Comparison of ENCODE assay signal across 8 mouse cellular contexts in the genomic region with DNA sequence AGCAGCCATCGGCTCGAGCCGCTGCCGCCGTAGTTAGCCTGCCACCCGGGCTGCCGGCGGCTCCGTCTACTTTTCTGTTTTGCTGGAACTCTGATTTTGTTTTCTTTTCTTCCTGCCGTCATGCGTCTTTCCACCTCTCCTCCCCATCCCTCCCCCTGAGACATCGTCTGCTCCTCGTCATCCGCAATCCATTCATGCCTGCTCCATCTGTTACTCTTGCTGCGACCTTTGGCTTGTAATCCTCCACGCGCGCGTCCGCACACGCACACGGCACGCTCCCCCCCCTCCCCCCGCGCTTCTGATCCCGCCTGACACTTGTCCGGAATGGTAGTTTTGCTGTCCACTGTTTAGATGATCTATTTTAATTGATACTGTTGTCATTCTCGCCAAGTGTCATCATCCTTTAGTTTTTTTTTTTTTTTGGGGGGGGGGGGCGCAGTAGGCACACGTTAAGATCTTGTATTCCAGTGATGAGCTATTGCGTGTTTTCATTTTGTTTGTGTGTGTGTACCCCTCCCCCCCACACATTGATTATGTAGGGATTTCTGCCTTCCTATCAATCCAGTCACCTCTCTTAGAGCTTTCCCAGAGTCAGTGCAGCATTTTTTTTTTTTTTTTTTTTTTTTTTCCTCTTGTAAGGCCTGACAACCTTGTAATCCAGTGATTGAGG. TPM values are rescaled to one million over a fixed set of nuclear protein-coding genes. Genes with fewer than 3 reads are reported as not detected.
DNase-seq lines count a peak whose midpoint lies in the region; ATAC-seq and TF ChIP-seq lines count a peak whose summit lies in the region.

No protein-coding gene starts in this region.

- TF ChIP-seq EP300 in ES-Bruce4 (IDR thresholded peaks at IDR 0.05; ENCODE audit: insufficient read depth, low read depth, low read length) = no peak

- peaks cover 4% of the 10 kb centered on the region for H3K4me1 ChIP-seq in heart, embryonic 12.5 days (replicated peaks)
- no peaks in the 10 kb centered on the region for H3K4me1 ChIP-seq in ES-Bruce4 (ENCODE audit: control insufficient read depth, insufficient read depth, low read length)
- H3K4me1 ChIP-seq in embryonic facial prominence, embryonic 10.5 days = peaks cover 6% of the 10 kb centered on the region
- H3K4me1 ChIP-seq in intestine, embryonic 16.5 days (ENCODE audit: control insufficient read depth, insufficient read depth, low read length) = peaks cover 9% of the 10 kb centered on the region
- H3K4me1 ChIP-seq in midbrain, embryonic 13.5 days (replicated peaks) = peaks cover 17% of the 10 kb centered on the region

- peaks cover 25% of the 10 kb centered on the region for H3K36me3 ChIP-seq in heart, embryonic 12.5 days
- peaks cover 21% of the 10 kb centered on the region for H3K36me3 ChIP-seq in ES-Bruce4 (ENCODE audit: control insufficient read depth, insufficient read depth, low read length, poor library complexity, severe bottlenecking)
- peaks cover 41% of the 10 kb centered on the region for H3K36me3 ChIP-seq in embryonic facial prominence, embryonic 10.5 days (replicated peaks)
- H3K36me3 ChIP-seq in intestine, embryonic 16.5 days (ENCODE audit: control insufficient read depth, insufficient read depth, low read length) = 0 out of 2 replicates have a peak, but pooled peaks cover 3% of the 10 kb centered on the region
- peaks cover 26% of the 10 kb centered on the region for H3K36me3 ChIP-seq in midbrain, embryonic 13.5 days

- no peak for TF ChIP-seq POLR2A in ES-Bruce4 (IDR thresholded peaks at IDR 0.05; ENCODE audit: insufficient read depth, low read length)

- under 1% methylated on average over 31 of the region's 31 CpGs for WGBS in heart, embryonic 12.5 days
- under 1% methylated on average over 31 of the region's 31 CpGs for WGBS in embryonic facial prominence, embryonic 10.5 days
- under 1% methylated on average over 31 of the region's 31 CpGs for WGBS in intestine, embryonic 16.5 days
- WGBS in midbrain, embryonic 13.5 days = under 1% methylated on average over 31 of the region's 31 CpGs

- peak overlapping the region; percentile 87 for H3K4me3 ChIP-seq in heart, embryonic 12.5 days
- H3K4me3 ChIP-seq in ES-Bruce4 (ENCODE audit: low read depth, low read length) = peak overlapping the region; percentile 99
- H3K4me3 ChIP-seq in embryonic facial prominence, embryonic 10.5 days = peak overlapping the region; percentile 92
- peak overlapping the region; percentile 90 for H3K4me3 ChIP-seq in intestine, embryonic 16.5 days (ENCODE audit: low read length)
- H3K4me3 ChIP-seq in midbrain, embryonic 13.5 days (replicated peaks) = peak overlapping the region; percentile 68

- no peak for TF ChIP-seq CTCF in ES-Bruce4 (IDR thresholded peaks at IDR 0.05; ENCODE audit: low read depth, low read length)

- intact Hi-C loops in heart, postnatal 36 days (cut with DNase I) = loop anchor here (2.0 to 10.0 kb wide), 3 partner anchors 64 to 540 kb away; no protein-coding TSS in a partner anchor

- no peak for DNase-seq in heart, postnatal 36 days
- DNase-seq in embryonic facial prominence, embryonic 10.5 days (ENCODE audit: low spot score) = no peak
- DNase-seq in urinary bladder, postnatal 4 days (ENCODE audit: low spot score in 2 of 2) = no peak
- no peak for DNase-seq in ovary, postnatal 36 days (ENCODE audit: low spot score)

- H3K27ac ChIP-seq in heart, embryonic 12.5 days (ENCODE audit: poor library complexity, severe bottlenecking) = peak overlapping the region; percentile 84
- H3K27ac ChIP-seq in ES-Bruce4 (ENCODE audit: insufficient read depth, low read length) = 0 out of 2 replicates have a peak overlapping the region, but pooled peaks have one; percentile 8
- peak overlapping the region; percentile 93 for H3K27ac ChIP-seq in embryonic facial prominence, embryonic 10.5 days (replicated peaks)
- H3K27ac ChIP-seq in intestine, embryonic 16.5 days (ENCODE audit: low read length) = peak overlapping the region; percentile 87
- H3K27ac ChIP-seq in midbrain, embryonic 13.5 days = peak overlapping the region; percentile 83

- peak overlapping the region; percentile 69 for H3K4me2 ChIP-seq in heart, embryonic 12.5 days
- peak overlapping the region; percentile 65 for H3K4me2 ChIP-seq in intestine, embryonic 16.5 days (ENCODE audit: low read depth, low read length)
- peak overlapping the region; percentile 63 for H3K4me2 ChIP-seq in midbrain, embryonic 13.5 days (replicated peaks)

- no peaks in the 10 kb centered on the region for H3K9me3 ChIP-seq in heart, embryonic 12.5 days (replicated peaks)
- H3K9me3 ChIP-seq in ES-Bruce4 (replicated peaks; ENCODE audit: control insufficient read depth, insufficient read depth, low read length, poor library complexity, severe bottlenecking) = no peaks in the 10 kb centered on the region
- no peaks in the 10 kb centered on the region for H3K9me3 ChIP-seq in embryonic facial prominence, embryonic 10.5 days
- H3K9me3 ChIP-seq in intestine, embryonic 16.5 days (ENCODE audit: control insufficient read depth, low read length) = no peaks in the 10 kb centered on the region
- no peaks in the 10 kb centered on the region for H3K9me3 ChIP-seq in midbrain, embryonic 13.5 days

- ATAC-seq in heart, embryonic 12.5 days (ENCODE audit: insufficient number of reproducible peaks, low FRiP score) = peak; percentile 75
- peak; percentile 82 for ATAC-seq in intestine, embryonic 16.5 days
- peak; percentile 82 for ATAC-seq in midbrain, embryonic 13.5 days

- no peaks in the 10 kb centered on the region for H3K27me3 ChIP-seq in heart, embryonic 12.5 days (replicated peaks)
- no peaks in the 10 kb centered on the region for H3K27me3 ChIP-seq in ES-Bruce4 (ENCODE audit: control insufficient read depth, insufficient read depth, low read length, poor library complexity, severe bottlenecking)
- no peaks in the 10 kb centered on the region; the same call in 1 of the 2 replicates for H3K27me3 ChIP-seq in embryonic facial prominence, embryonic 10.5 days (replicated peaks; ENCODE audit: low read depth, poor library complexity, severe bottlenecking)
- H3K27me3 ChIP-seq in intestine, embryonic 16.5 days (replicated peaks; ENCODE audit: control insufficient read depth, insufficient read depth, low read length) = no peaks in the 10 kb centered on the region
- H3K27me3 ChIP-seq in midbrain, embryonic 13.5 days = no peaks in the 10 kb centered on the region

- peak overlapping the region; percentile 90 for H3K9ac ChIP-seq in heart, embryonic 12.5 days
- H3K9ac ChIP-seq in ES-Bruce4 (ENCODE audit: low read depth, poor library complexity, severe bottlenecking) = peak overlapping the region; percentile 91
- peak overlapping the region; percentile 95 for H3K9ac ChIP-seq in intestine, embryonic 16.5 days (ENCODE audit: low read depth, low read length)
- peak overlapping the region; percentile 81 for H3K9ac ChIP-seq in midbrain, embryonic 13.5 days (replicated peaks)

RNA-seq across cellular contexts. Expression of a gene that starts 0.6 kb away (rescaled TPM):
- 63.0 and 63.4 TPM in 2 replicates for polyA plus RNA-seq in heart, embryonic 12.5 days (2016; fragmentation: Nextera tagmentation; extraction: Ambion mirVana)
- 10 to 100 TPM; 19.9 to 20.4 TPM for total RNA-seq in heart, postnatal 36 days (2021)
- polyA plus RNA-seq in ES-Bruce4 (2011; ENCODE audit: insufficient read depth, insufficient read length, low read depth, missing spikeins) = 63.8 and 66.1 TPM in 2 replicates
- polyA plus RNA-seq in embryonic facial prominence, embryonic 10.5 days (2016; fragmentation: Nextera tagmentation; extraction: Ambion mirVana) = 54.8 and 58.2 TPM in 2 replicates
- polyA plus RNA-seq in intestine, embryonic 16.5 days (2015; fragmentation: Nextera tagmentation; extraction: Ambion mirVana) = 60.6 and 60.8 TPM in 2 replicates
- 107 and 113 TPM in 2 replicates for polyA plus RNA-seq in midbrain, embryonic 13.5 days (2015; fragmentation: Nextera tagmentation; extraction: Ambion mirVana)

RNA-seq across cellular contexts. Expression of a gene that starts 18.9 kb away (rescaled TPM):
- polyA plus RNA-seq in heart, embryonic 12.5 days (2016; fragmentation: Nextera tagmentation; extraction: Ambion mirVana) = 1.4 and 1.7 TPM in 2 replicates
- 1 to 10 TPM; 3.0 to 5.0 TPM for total RNA-seq in heart, postnatal 36 days (2021)
- 0.15 TPM in 1 of 2 replicates, not detected in the other for polyA plus RNA-seq in ES-Bruce4 (2011; ENCODE audit: insufficient read depth, insufficient read length, low read depth, missing spikeins)
- 1.1 and 1.5 TPM in 2 replicates for polyA plus RNA-seq in embryonic facial prominence, embryonic 10.5 days (2016; fragmentation: Nextera tagmentation; extraction: Ambion mirVana)
- 2.1 TPM in 2 replicates for polyA plus RNA-seq in intestine, embryonic 16.5 days (2015; fragmentation: Nextera tagmentation; extraction: Ambion mirVana)
- 1.0 and 1.7 TPM in 2 replicates for polyA plus RNA-seq in midbrain, embryonic 13.5 days (2015; fragmentation: Nextera tagmentation; extraction: Ambion mirVana)

RNA-seq across cellular contexts. Expression of a gene that starts 46.8 kb away (rescaled TPM):
- polyA plus RNA-seq in heart, embryonic 12.5 days (2016; fragmentation: Nextera tagmentation; extraction: Ambion mirVana) = 0.22 and 0.23 TPM in 2 replicates
- total RNA-seq in heart, postnatal 36 days (2021) = 1 to 10 TPM; 5.4 to 6.5 TPM
- polyA plus RNA-seq in ES-Bruce4 (2011; ENCODE audit: insufficient read depth, insufficient read length, low read depth, missing spikeins) = not detected in 2 replicates
- 0.65 and 1.0 TPM in 2 replicates for polyA plus RNA-seq in embryonic facial prominence, embryonic 10.5 days (2016; fragmentation: Nextera tagmentation; extraction: Ambion mirVana)
- 3.6 TPM in 2 replicates for polyA plus RNA-seq in intestine, embryonic 16.5 days (2015; fragmentation: Nextera tagmentation; extraction: Ambion mirVana)
- polyA plus RNA-seq in midbrain, embryonic 13.5 days (2015; fragmentation: Nextera tagmentation; extraction: Ambion mirVana) = 0.54 and 0.69 TPM in 2 replicates

RNA-seq across cellular contexts. Expression of a gene that starts 55.1 kb away (rescaled TPM):
- 7.8 and 8.4 TPM in 2 replicates for polyA plus RNA-seq in heart, embryonic 12.5 days (2016; fragmentation: Nextera tagmentation; extraction: Ambion mirVana)
- 10 to 100 TPM; 33.4 to 34.7 TPM for total RNA-seq in heart, postnatal 36 days (2021)
- 10.9 and 11.6 TPM in 2 replicates for polyA plus RNA-seq in ES-Bruce4 (2011; ENCODE audit: insufficient read depth, insufficient read length, low read depth, missing spikeins)
- 2.9 and 3.0 TPM in 2 replicates for polyA plus RNA-seq in embryonic facial prominence, embryonic 10.5 days (2016; fragmentation: Nextera tagmentation; extraction: Ambion mirVana)
- polyA plus RNA-seq in intestine, embryonic 16.5 days (2015; fragmentation: Nextera tagmentation; extraction: Ambion mirVana) = 3.3 and 3.4 TPM in 2 replicates
- polyA plus RNA-seq in midbrain, embryonic 13.5 days (2015; fragmentation: Nextera tagmentation; extraction: Ambion mirVana) = 4.9 and 6.2 TPM in 2 replicates

Comparison
In these comparisons a context has a peak if more than half of its experiments do, and no peak if none do; other contexts are left out.
1. H3K27ac ChIP-seq: peak in every context shown above with its lines; median percentile 93 in embryonic facial prominence, embryonic 10.5 days; 87 in intestine, embryonic 16.5 days; 84 in heart, embryonic 12.5 days; 83 in midbrain, embryonic 13.5 days; 8 in ES-Bruce4.